Mouse (Mus musculus) ovary, postnatal 36 days (tissue): ENCODE data around the gene Ttc25.

Experiments
- DNase-seq: peaks from one replicate; pipeline ENCODE4 v3.0.0; 2022; ENCODE audit warnings: low spot score, mixed read lengths

The Ttc25 gene

GRCm38 (mm10) chr11:100544832-100545745 is at the start of gene Ttc25:
Gene Ttc25 (plus strand): TSS chr11:100545607.
- DNase-seq = peak; percentile 89

- DNase-seq = no peak
Observed at GRCm38 (mm10) chr11:100500241-100500640, 45.2 kb upstream of the Ttc25 start.

- DNase-seq = no peak
Observed at GRCm38 (mm10) chr11:100500651-100501050, 44.8 kb upstream of the Ttc25 start.

GRCm38 (mm10) chr11:100501321-100501720 is 44.1 kb upstream of the Ttc25 start:
- DNase-seq = no peak

- DNase-seq = no peak
Observed at GRCm38 (mm10) chr11:100504990-100505660, 40.3 kb upstream of the Ttc25 start.

- DNase-seq = no peak
Observed at GRCm38 (mm10) chr11:100505997-100506396, 39.4 kb upstream of the Ttc25 start.

- DNase-seq = no peak
Observed at GRCm38 (mm10) chr11:100510556-100510955, 34.9 kb upstream of the Ttc25 start.

GRCm38 (mm10) chr11:100512384-100512783 is 33.0 kb upstream of the Ttc25 start:
- DNase-seq = no peak

- DNase-seq = peak; percentile 34
Observed at GRCm38 (mm10) chr11:100513716-100514115, 31.7 kb upstream of the Ttc25 start.

- DNase-seq = no peak
Observed at GRCm38 (mm10) chr11:100515061-100515460, 30.3 kb upstream of the Ttc25 start.

- no peak for DNase-seq
Observed at GRCm38 (mm10) chr11:100515789-100516188, 29.6 kb upstream of the Ttc25 start.

- DNase-seq = no peak
Observed at GRCm38 (mm10) chr11:100516291-100516690, 29.1 kb upstream of the Ttc25 start.

- no peak for DNase-seq
Observed at GRCm38 (mm10) chr11:100518188-100518591, 27.2 kb upstream of the Ttc25 start.

- DNase-seq = no peak
Observed at GRCm38 (mm10) chr11:100519188-100519587, 26.2 kb upstream of the Ttc25 start.

GRCm38 (mm10) chr11:100520838-100521237 is 24.6 kb upstream of the Ttc25 start:
- no peak for DNase-seq

GRCm38 (mm10) chr11:100524358-100524757 is 21.0 kb upstream of the Ttc25 start:
- DNase-seq = no peak

- no peak for DNase-seq
Observed at GRCm38 (mm10) chr11:100524987-100525630, 20.3 kb upstream of the Ttc25 start.

GRCm38 (mm10) chr11:100526052-100526816 is 19.2 kb upstream of the Ttc25 start:
- no peak for DNase-seq

- DNase-seq = peak; percentile 72
Observed at GRCm38 (mm10) chr11:100527066-100527457, 18.3 kb upstream of the Ttc25 start.

GRCm38 (mm10) chr11:100527458-100528374 is 17.7 kb upstream of the Ttc25 start, which contains the start of gene Acly:
Gene Acly (minus strand): TSS chr11:100528000.
- peak; percentile 99 for DNase-seq
